28 mouse cellular contexts compared by ENCODE assay signal in the genomic region with DNA sequence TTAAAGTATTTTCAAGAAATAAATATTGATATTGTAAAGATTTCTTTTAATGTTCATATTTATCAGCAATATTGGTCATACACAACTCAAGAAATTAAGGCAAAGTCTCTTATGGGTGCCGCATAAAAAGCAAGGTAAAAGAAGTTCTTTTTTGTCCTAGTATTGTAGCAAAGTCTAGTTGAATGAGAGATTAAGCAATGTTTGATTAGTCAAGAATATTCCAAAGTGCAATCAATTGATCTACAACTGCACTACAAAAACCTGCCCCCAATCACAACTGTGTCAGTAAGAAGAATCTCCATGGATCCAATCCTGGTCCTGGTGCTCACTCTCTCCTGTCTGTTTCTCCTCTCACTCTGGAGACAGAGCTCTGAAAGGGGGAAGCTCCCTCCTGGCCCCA. TPM values are rescaled to one million over a fixed set of nuclear protein-coding genes. Genes with fewer than 3 reads are reported as not detected.
"Had no signal": no experiment of that assay in that cellular context is flagged by ENCODE, and none has a peak within 500 bp of the region (broad histone marks: within the 10 kb centered on the region; RNA-seq: fewer than 3 reads in every experiment).

A gene (plus strand): TSS at position 285 of the 400 bp plus-strand sequence.

RNA-seq across cellular contexts. Expression of the gene that starts here (rescaled TPM):
- total RNA-seq: common myeloid progenitor, adult 5-6 weeks; forebrain, postnatal 0 days; gastrocnemius, adult 18-20 months; gastrocnemius, adult 2 months; gastrocnemius, postnatal 14 days; gastrocnemius, postnatal 25 days; gastrocnemius, postnatal 36 days; granulocyte monocyte progenitor cell, adult 5-6 weeks; heart, adult 18-20 months; heart, adult 2 months; heart, adult 8-10 months had no signal
- polyA plus RNA-seq: cortical plate, adult 2 months; embryonic facial prominence, embryonic 10.5 days; embryonic facial prominence, embryonic 11.5 days; embryonic facial prominence, embryonic 12.5 days; embryonic facial prominence, embryonic 13.5 days; embryonic facial prominence, embryonic 14.5 days; embryonic facial prominence, embryonic 15.5 days; erythroblast, embryonic 14.5 days; forebrain, embryonic 10.5 days; forebrain, embryonic 11.5 days; forebrain, embryonic 12.5 days; forebrain, embryonic 13.5 days; forebrain, embryonic 14.5 days; forebrain, embryonic 15.5 days; forebrain, embryonic 16.5 days; forebrain, postnatal 0 days; frontal cortex, adult 2 months; gonadal fat pad, adult 2 months; heart, adult 2 months had no signal
